Mouse (Mus musculus) gastrocnemius, postnatal 36 days (tissue): Measurements from ENCODE around the gene Cox10. TPM values are rescaled to one million over a fixed set of nuclear protein-coding genes. Genes with fewer than 3 reads are reported as not detected.

Experiments used
- DNase-seq, 2 experiments: peaks; one replicate each; pipeline ENCODE4 v3.0.0; 2022
- intact Hi-C: fragments of 180-260 bp; cut with DNase I; formaldehyde crosslinking; loops from one replicate; pipeline ENCODE4 v1.15.1; 2025
- total RNA-seq, 2 experiments: library from RNA; stranded (reverse); gene quantifications; 2 replicates each; pipeline ENCODE4 v1.2.3; 2021

Gene Cox10
- total RNA-seq, 2 experiments from 2014 or later = 39.7 to 41.2 TPM

DNA sequence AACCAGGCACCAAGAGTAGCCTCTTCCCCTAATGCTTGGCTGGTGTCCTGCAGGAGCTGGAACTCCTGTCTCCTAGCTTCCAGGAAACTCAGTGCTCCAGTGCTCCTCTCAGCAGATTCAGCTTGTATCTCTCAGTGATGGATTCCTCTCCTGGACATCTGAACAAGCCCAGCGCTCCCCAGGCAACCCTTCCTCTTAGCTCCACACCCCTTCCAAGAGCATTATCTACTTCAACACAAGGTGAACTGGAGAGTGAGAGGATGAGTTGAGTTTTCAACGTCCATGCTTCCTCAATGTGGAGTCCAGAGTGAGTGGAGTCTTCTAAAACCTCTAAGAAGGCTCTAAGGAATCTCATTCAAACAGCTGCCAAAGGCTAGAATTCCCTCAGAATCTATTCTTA, 76.6 kb downstream of the Cox10 start:
- no peak for DNase-seq
- intact Hi-C loops = no loop called here

DNA sequence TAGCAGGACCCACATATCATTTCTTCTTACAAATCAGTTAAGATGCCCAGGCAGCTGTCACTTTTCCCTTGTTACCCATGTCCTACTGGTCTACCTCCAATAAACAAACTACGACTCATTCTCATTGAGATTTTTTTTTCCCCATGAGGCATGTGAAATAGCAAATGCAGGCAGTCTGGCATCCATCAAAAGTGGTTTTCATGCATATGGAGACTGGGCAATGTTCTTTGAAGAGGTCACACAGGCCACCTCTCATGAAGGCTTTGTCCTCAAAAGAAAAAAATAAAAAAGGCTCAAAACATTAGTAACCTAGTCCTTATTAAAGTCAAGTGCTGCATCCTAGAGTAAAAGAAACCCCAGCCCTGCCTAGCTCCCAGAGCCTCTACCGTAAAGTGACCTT, 78.2 kb downstream of the Cox10 start:
- intact Hi-C loops = no loop called here

GRCm38 (mm10) chr11:64000200-64000794, 79.0 kb downstream of the Cox10 start:
- DNase-seq = no peak
- intact Hi-C loops = no loop called here

More for the DNA sequence above, 78.2 kb downstream of the Cox10 start:
- DNase-seq = no peak

- DNase-seq = no peak
- intact Hi-C loops = no loop called here
Observed at GRCm38 (mm10) chr11:63999431-63999830, 79.8 kb downstream of the Cox10 start.

- intact Hi-C loops = no loop called here
- no peak for DNase-seq
Observed at GRCm38 (mm10) chr11:63991958-63992357, 87.3 kb downstream of the Cox10 start.

DNA sequence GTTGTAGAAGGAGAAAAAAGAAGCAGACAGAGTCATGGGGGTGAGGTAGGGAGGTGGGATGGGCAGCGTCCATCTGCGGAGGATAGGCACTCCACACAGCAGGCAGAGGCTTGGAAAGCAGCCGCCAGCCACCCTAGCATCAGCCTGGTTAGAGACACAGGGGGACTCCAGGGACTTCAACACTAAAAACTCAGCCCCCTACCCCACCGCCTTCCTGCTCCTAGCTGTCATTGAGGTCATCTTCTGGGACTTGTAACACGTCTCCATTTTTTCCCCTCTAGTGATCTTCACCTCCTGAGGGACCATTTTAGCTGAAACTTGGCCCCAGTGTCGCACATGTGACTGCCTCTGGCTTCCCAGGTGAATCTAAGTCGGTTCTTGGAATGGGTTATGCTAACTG, 88.5 kb downstream of the Cox10 start:
- no peak for DNase-seq
- intact Hi-C loops = no loop called here

GRCm38 (mm10) chr11:63990311-63990710, 89.0 kb downstream of the Cox10 start:
- intact Hi-C loops = no loop called here
- no peak for DNase-seq

DNA sequence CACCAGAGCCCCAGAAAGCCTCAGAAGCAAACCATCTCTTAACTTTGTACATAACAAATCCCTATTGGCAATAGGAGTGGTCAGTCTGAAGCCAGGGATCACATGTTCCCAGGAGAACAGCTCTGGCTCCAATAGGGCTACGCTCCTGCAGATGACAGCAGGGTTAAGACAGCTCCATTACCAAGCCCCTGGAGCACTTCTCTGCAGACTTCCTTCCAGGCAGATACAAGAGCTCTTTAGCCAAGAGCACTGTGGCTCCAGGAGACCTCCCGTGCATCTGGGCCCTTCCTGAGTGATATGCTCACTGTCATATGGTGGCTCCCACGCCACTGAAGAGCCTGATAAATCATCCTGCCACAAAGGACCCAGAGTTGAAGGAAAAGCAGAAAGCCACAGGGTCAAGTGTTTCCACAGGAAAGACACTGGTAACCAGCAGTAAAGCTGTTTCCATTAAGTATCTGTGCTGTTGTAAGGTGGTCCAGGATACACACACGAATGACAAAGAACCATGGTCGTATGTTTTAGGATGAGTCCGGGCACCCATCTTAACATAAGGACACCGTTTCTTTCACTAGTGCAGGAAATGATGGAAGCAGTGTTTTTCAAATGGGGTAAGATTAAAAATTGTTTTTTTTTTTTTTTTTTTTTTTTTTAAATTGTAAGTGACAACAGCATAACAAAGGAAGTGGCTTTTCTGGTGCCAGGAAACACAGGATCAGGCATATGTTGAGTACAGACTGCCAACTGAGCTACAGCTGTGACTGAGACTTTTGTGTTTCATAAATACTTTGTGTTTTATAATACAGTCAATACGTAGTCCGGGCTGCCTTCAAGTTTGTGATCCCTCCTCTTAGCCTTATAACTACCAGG, 90.0 kb downstream of the Cox10 start:
- intact Hi-C loops = no loop called here
- DNase-seq = no peak

DNA sequence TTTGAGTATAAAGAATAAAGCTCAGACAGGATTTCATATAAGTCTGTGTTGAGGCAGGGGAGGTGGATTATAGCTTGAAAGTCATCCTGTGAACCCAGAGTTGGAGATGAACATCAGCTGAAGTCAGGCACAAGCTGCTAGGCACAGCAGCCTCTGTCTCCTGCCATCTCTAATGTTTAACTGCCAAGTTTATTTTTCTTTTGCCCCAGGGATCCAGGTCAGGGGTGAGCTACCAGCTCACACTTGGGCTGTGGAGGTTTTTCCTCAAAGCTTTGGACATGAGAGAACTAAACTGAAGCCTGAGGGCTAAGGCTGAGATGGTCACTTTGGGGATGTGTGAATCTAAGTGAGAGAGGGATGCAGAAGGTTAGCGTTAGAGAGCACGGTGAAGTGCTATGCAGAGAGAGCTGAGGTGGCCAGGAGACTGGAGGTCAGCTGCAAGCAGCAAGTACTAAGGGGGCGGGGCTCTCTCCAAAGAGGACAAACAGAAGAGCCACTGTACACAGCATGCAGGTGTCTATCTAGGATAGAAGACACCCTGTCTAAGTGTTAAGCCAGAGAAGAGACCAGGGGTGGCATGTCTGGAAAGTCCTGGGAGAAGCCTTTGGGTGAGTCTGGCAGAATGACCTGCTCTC, 91.1 kb downstream of the Cox10 start:
- intact Hi-C loops = no loop called here
- DNase-seq = no peak

DNA sequence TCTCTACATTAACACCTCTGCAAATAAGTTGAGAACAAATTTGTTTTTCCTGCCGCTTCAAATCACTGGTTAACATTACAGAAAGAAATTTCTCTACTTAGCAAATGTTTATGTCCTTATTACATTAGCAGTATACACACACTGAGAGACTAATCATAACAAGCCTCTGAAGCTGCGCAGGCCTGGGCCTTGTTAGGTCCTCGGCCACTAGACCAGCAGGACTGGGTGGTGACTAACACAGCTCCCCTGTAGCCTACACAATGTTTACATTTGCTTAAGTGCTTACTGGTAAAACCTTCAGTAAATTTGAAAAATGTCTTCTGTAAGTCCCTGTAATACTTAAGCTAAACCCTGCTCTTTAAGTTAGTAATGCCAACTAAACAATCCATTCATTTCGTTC, 92.6 kb downstream of the Cox10 start:
- no peak for DNase-seq
- intact Hi-C loops = no loop called here

DNA sequence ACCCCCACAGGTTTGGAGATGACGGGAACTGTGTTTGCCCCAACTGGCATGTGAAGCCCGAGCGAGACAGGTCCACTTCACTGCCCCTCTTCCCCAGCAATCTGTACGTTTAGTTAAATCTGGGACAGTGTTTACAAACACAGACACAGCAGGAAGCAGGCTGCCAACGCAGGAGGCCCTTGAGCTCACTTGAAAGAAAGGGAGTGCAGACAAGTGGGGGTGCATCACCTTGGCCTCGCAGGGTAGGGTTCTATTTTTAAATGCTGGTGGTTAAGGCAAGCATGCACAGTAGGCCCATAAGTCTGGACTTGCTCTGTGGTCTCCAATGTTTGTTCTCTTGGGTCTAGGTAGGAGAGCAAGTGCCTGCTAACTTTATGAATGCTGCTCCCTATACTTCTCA, 93.8 kb downstream of the Cox10 start:
- intact Hi-C loops = no loop called here
- DNase-seq = no peak

GRCm38 (mm10) chr11:63984622-63985168, 94.6 kb downstream of the Cox10 start:
- intact Hi-C loops = no loop called here
- DNase-seq = no peak

- DNase-seq = no peak
- intact Hi-C loops = no loop called here
Observed at GRCm38 (mm10) chr11:63977741-63978140, 101.5 kb downstream of the Cox10 start.

DNA sequence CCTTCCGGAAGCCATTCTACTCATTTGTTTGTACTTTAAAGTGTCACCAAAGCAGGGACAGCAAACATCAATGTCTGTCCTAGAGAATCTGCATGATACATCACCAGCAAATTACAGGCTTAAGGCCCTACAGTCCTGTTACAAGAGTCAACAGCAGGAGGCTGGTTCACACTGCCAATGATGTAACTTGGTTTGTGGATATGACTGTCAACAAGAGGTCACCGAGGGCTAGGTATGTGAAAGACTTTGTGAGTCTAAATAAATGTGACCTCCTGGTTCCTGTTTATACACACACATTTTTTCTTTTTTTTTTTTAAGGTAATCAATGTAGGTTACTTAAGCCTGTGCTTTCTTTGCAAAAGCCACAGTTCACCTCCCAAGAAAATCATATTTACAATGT, 102.5 kb downstream of the Cox10 start:
- DNase-seq = no peak
- intact Hi-C loops = no loop called here

GRCm38 (mm10) chr11:63975260-63975899, 103.9 kb downstream of the Cox10 start:
- DNase-seq = no peak
- intact Hi-C loops = no loop called here

DNA sequence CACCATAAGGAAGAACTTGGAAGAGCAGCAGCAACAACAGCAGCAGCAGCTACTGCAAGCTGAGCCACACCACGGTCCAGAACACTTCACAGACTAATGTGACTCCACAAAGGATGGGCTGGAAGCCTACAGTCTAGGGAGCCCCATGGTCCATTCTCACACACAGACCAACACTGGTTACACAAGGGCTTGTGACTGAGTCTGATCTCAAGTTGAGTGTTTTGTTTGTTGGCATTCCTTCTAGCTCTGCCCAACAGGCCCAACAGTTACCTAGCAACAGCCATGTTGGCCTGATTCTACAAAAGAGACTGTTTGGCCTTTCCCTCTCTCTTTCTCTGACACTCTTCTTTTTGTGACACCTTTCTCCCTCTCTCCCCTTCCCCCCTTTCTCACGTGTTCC, 105.3 kb downstream of the Cox10 start:
- intact Hi-C loops = no loop called here
- no peak for DNase-seq

DNA sequence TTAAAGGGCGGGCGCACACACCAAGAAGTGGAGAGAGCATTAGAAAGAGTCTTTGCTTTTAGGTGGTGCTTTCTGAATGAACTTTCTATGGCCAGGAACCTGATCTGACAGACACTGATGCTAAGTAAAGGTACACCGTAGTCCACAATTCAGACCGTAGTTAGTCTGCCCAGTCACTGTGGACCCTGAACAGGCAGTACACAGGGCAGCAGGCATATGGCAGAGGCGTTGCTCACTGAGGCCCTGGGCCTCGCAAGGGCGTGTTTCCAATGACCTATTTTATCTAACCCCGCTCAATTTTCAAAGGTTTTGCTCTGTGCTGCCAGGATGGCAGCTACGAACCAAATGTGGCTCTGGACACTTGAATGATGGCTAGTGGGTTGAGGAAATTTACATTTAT, 107.8 kb downstream of the Cox10 start:
- DNase-seq = no peak

GRCm38 (mm10) chr11:63970818-63971217, 108.5 kb downstream of the Cox10 start:
- no peak for DNase-seq
- intact Hi-C loops = no loop called here

More for the DNA sequence above, 107.8 kb downstream of the Cox10 start:
- intact Hi-C loops = no loop called here

GRCm38 (mm10) chr11:63969205-63969910, 109.9 kb downstream of the Cox10 start:
- intact Hi-C loops = no loop called here

GRCm38 (mm10) chr11:63968388-63969035, 110.8 kb downstream of the Cox10 start:
- intact Hi-C loops = no loop called here
- DNase-seq = no peak

More at GRCm38 (mm10) chr11:63969205-63969910, 109.9 kb downstream of the Cox10 start:
- DNase-seq = no peak
